Mouse (Mus musculus) T-helper 1 cell (primary cell): ENCODE results near the gene Fzd2.

Experiments
- in situ Hi-C: fragments of 300-600 bp; cut with MboI, MseI; formaldehyde crosslinking; loops from one replicate; pipeline ENCODE4 v1.15.1; 2025; ENCODE audit warnings: high pct_unique_total_duplicates

The Fzd2 gene

GRCm38 (mm10) chr11:102619449-102619848 is 15.3 kb downstream of the Fzd2 start:
- in situ Hi-C loops, result no loop called here

GRCm38 (mm10) chr11:102623876-102624789 is 19.9 kb downstream of the Fzd2 start:
- in situ Hi-C loops, result no loop called here

- in situ Hi-C loops, result no loop called here
Observed at GRCm38 (mm10) chr11:102624888-102625407, 20.8 kb downstream of the Fzd2 start.

- in situ Hi-C loops, result no loop called here
Observed at GRCm38 (mm10) chr11:102627171-102627931, 23.2 kb downstream of the Fzd2 start.

- in situ Hi-C loops, result no loop called here
Observed at GRCm38 (mm10) chr11:102628529-102628928, 24.3 kb downstream of the Fzd2 start.

GRCm38 (mm10) chr11:102629375-102629774 is 25.2 kb downstream of the Fzd2 start:
- in situ Hi-C loops, result no loop called here

- in situ Hi-C loops, result no loop called here
Observed at GRCm38 (mm10) chr11:102630731-102631130, 26.5 kb downstream of the Fzd2 start.

- in situ Hi-C loops, result no loop called here
Observed at GRCm38 (mm10) chr11:102631203-102631602, 27.0 kb downstream of the Fzd2 start.

GRCm38 (mm10) chr11:102632725-102633124 is 28.5 kb downstream of the Fzd2 start:
- in situ Hi-C loops, result no loop called here

GRCm38 (mm10) chr11:102633379-102633778 is 29.2 kb downstream of the Fzd2 start:
- in situ Hi-C loops, result no loop called here

- in situ Hi-C loops, result no loop called here
Observed at GRCm38 (mm10) chr11:102636887-102637286, 32.7 kb downstream of the Fzd2 start.

GRCm38 (mm10) chr11:102643891-102644382 is 39.7 kb downstream of the Fzd2 start:
- in situ Hi-C loops, result no loop called here

- in situ Hi-C loops, result no loop called here
Observed at GRCm38 (mm10) chr11:102646226-102646625, 42.0 kb downstream of the Fzd2 start.

GRCm38 (mm10) chr11:102647885-102648284 is 43.7 kb downstream of the Fzd2 start:
- in situ Hi-C loops, result no loop called here

- in situ Hi-C loops, result no loop called here
Observed at GRCm38 (mm10) chr11:102651381-102651780, 47.2 kb downstream of the Fzd2 start.

GRCm38 (mm10) chr11:102652844-102653243 is 48.6 kb downstream of the Fzd2 start:
- in situ Hi-C loops, result no loop called here

- in situ Hi-C loops, result loop anchor here (5.0 kb wide), 1 partner anchor 69 kb away; no protein-coding TSS in a partner anchor
Observed at GRCm38 (mm10) chr11:102655888-102656287, 51.7 kb downstream of the Fzd2 start.

GRCm38 (mm10) chr11:102656326-102656926 is 52.2 kb downstream of the Fzd2 start:
- in situ Hi-C loops, result loop anchor here (5.0 kb wide), 1 partner anchor 69 kb away; no protein-coding TSS in a partner anchor

- in situ Hi-C loops, result loop anchor here (5.0 kb wide), 1 partner anchor 70 kb away; no protein-coding TSS in a partner anchor
Observed at GRCm38 (mm10) chr11:102656931-102657330, 52.7 kb downstream of the Fzd2 start.
